ENCODE assay signal across 23 mouse cellular contexts in genomic region chr2:17723268-17724019, GRCm38 (mm10). TPM values are rescaled to one million over a fixed set of nuclear protein-coding genes. Genes with fewer than 3 reads are reported as not detected.
DNase-seq lines count a peak whose midpoint lies in the region; ATAC-seq and TF ChIP-seq lines count a peak whose summit lies in the region.
"Had no signal": no experiment of that assay in that cellular context is flagged by ENCODE, and none has a peak within 500 bp of the region (broad histone marks: within the 10 kb centered on the region; RNA-seq: fewer than 3 reads in every experiment).

No protein-coding gene starts in this region.

- no peaks in the 10 kb centered on the region for H3K9me3 ChIP-seq in heart, postnatal 0 days (replicated peaks; ENCODE audit: control insufficient read depth, low read length)
- no peaks in the 10 kb centered on the region for H3K9me3 ChIP-seq in lung, embryonic 16.5 days (ENCODE audit: control insufficient read depth, low read length)
- H3K9me3 ChIP-seq: embryonic facial prominence, embryonic 15.5 days; hindbrain, embryonic 10.5 days; midbrain, embryonic 13.5 days; neural tube, embryonic 13.5 days had no signal

- no peak overlapping the region for H3K4me2 ChIP-seq in heart, postnatal 0 days (ENCODE audit: low read depth, low read length)
- peak overlapping the region; percentile 25; the same call in 1 of the 2 replicates for H3K4me2 ChIP-seq in lung, embryonic 16.5 days (ENCODE audit: low read depth, low read length)
- H3K4me2 ChIP-seq: embryonic facial prominence, embryonic 15.5 days; midbrain, embryonic 13.5 days; neural tube, embryonic 13.5 days had no signal

- 0 out of 2 replicates have a peak, but pooled peaks cover 3% of the 10 kb centered on the region for H3K4me1 ChIP-seq in heart, postnatal 0 days (ENCODE audit: control insufficient read depth, insufficient read depth)
- no peaks in the 10 kb centered on the region for H3K4me1 ChIP-seq in heart, adult 2 months (ENCODE audit: control insufficient read depth, insufficient read depth, low read length)
- peaks cover 24% of the 10 kb centered on the region for H3K4me1 ChIP-seq in lung, embryonic 16.5 days (replicated peaks; ENCODE audit: control insufficient read depth, insufficient read depth, low read length)
- peaks cover 11% of the 10 kb centered on the region; the same call in 1 of the 2 replicates for H3K4me1 ChIP-seq in lung, adult 2 months (ENCODE audit: control insufficient read depth, insufficient read depth, low read length)
- no peaks in the 10 kb centered on the region for H3K4me1 ChIP-seq in kidney, adult 2 months (ENCODE audit: control insufficient read depth, insufficient read depth, low read length)
- H3K4me1 ChIP-seq: embryonic facial prominence, embryonic 15.5 days had no signal

- TF ChIP-seq EP300 in heart, postnatal 0 days (IDR thresholded peaks at IDR 0.05; ENCODE audit: low read depth): no peak
- no peak for TF ChIP-seq EP300 in heart, adult 2 months (IDR thresholded peaks at IDR 0.05; ENCODE audit: insufficient read depth, low read depth, low read length)

- 28% methylated on average over 12 of the region's 12 CpGs for WGBS in heart, postnatal 0 days
- 31% methylated on average over 12 of the region's 12 CpGs for WGBS in heart, adult 2 months
- WGBS in lung, embryonic 16.5 days: 18% methylated on average over 12 of the region's 12 CpGs
- WGBS in lung, adult 2 months: 26% methylated on average over 12 of the region's 12 CpGs
- WGBS in kidney, adult 2 months: 76% methylated on average over 12 of the region's 12 CpGs

- peak; percentile 85 for DNase-seq in heart, adult 11 months
- DNase-seq in heart, postnatal 4 days: no peak
- DNase-seq in heart, postnatal 0 days (ENCODE audit: low spot score): peak; percentile 27
- DNase-seq in heart, adult 2 months: no peak
- DNase-seq in lung, adult 2 months: no peak
- DNase-seq in lung, postnatal 4 days: peak; percentile 40 to 71
- DNase-seq in kidney, adult 2 months: no peak
- DNase-seq: adrenal gland, postnatal 25 days; cerebellum, adult 11 months; cerebellum, postnatal 14 days; gastrocnemius, postnatal 25 days; kidney, adult 18-20 months; kidney, postnatal 10 days; liver; right cerebral cortex, adult 18-20 months; thymus, postnatal 25 days had no signal

- H3K27me3 ChIP-seq in heart, postnatal 0 days (ENCODE audit: control insufficient read depth, insufficient read depth, low read length): no peaks in the 10 kb centered on the region
- H3K27me3 ChIP-seq in heart, adult 2 months (ENCODE audit: control insufficient read depth, insufficient read depth, low read length): peaks cover 1% of the 10 kb centered on the region; the same call in 1 of the 2 replicates
- no peaks in the 10 kb centered on the region for H3K27me3 ChIP-seq in lung, embryonic 16.5 days (ENCODE audit: control insufficient read depth, insufficient read depth, low read depth, low read length)
- H3K27me3 ChIP-seq in kidney, adult 2 months (replicated peaks; ENCODE audit: control insufficient read depth, insufficient read depth, low read length): no peaks in the 10 kb centered on the region
- H3K27me3 ChIP-seq: CH12.LX had no signal

- TF ChIP-seq POLR2A in heart, adult 2 months (IDR thresholded peaks at IDR 0.05; ENCODE audit: insufficient read depth, low read depth, low read length): no peak
- no peak for TF ChIP-seq POLR2A in lung, adult 2 months (IDR thresholded peaks at IDR 0.05; ENCODE audit: borderline replicate concordance, extremely low read depth, low read depth, low read length)
- no peak for TF ChIP-seq POLR2A in kidney, adult 2 months (IDR thresholded peaks at IDR 0.05; ENCODE audit: low read depth, low read length)

- no peak overlapping the region for H3K4me3 ChIP-seq in heart, postnatal 0 days (ENCODE audit: low read depth, low read length)
- no peak overlapping the region for H3K4me3 ChIP-seq in heart, adult 2 months
- H3K4me3 ChIP-seq in lung, embryonic 16.5 days (ENCODE audit: low read length): no peak overlapping the region
- no peak overlapping the region for H3K4me3 ChIP-seq in lung, adult 2 months (replicated peaks; ENCODE audit: extremely low read depth, low read depth, low read length)
- no peak overlapping the region for H3K4me3 ChIP-seq in kidney, adult 2 months (ENCODE audit: insufficient read depth, low read depth, low read length)
- H3K4me3 ChIP-seq: embryonic facial prominence, embryonic 15.5 days; hindbrain, embryonic 10.5 days; midbrain, embryonic 13.5 days; neural tube, embryonic 13.5 days had no signal

- no peak overlapping the region for H3K27ac ChIP-seq in heart, postnatal 0 days (ENCODE audit: low read depth)
- no peak overlapping the region for H3K27ac ChIP-seq in heart, adult 2 months
- peak overlapping the region; percentile 86 for H3K27ac ChIP-seq in lung, embryonic 16.5 days (ENCODE audit: low read length)
- no peak overlapping the region for H3K27ac ChIP-seq in kidney, adult 2 months (ENCODE audit: insufficient read depth, low read depth, low read length)
- H3K27ac ChIP-seq: embryonic facial prominence, embryonic 15.5 days; hindbrain, embryonic 10.5 days; midbrain, embryonic 13.5 days; neural tube, embryonic 13.5 days; stomach, postnatal 0 days had no signal

- H3K79me2 ChIP-seq in heart, adult 2 months (replicated peaks; ENCODE audit: control insufficient read depth, insufficient read depth, low read length): no peaks in the 10 kb centered on the region

- ATAC-seq in heart, postnatal 0 days (ENCODE audit: insufficient read depth, low read depth): no peak
- ATAC-seq in lung, embryonic 16.5 days (ENCODE audit: low read depth): peak; percentile 80
- ATAC-seq: midbrain, embryonic 13.5 days had no signal

- no peak for TF ChIP-seq CTCF in heart, postnatal 0 days (IDR thresholded peaks at IDR 0.05; ENCODE audit: low read depth)
- no peak for TF ChIP-seq CTCF in heart, adult 2 months (IDR thresholded peaks at IDR 0.05)
- no peak for TF ChIP-seq CTCF in lung, adult 2 months (IDR thresholded peaks at IDR 0.05; ENCODE audit: insufficient read depth, low read length)
- TF ChIP-seq CTCF in kidney, adult 2 months (conservative IDR thresholded peaks at IDR 0.05; ENCODE audit: insufficient read depth, insufficient read length, low read depth, low read length): no peak

- intact Hi-C loops in heart, adult 2 months (cut with DNase I): no loop called here

- no peak overlapping the region for H3K9ac ChIP-seq in heart, postnatal 0 days (replicated peaks; ENCODE audit: low read depth, low read length)
- H3K9ac ChIP-seq in heart, adult 2 months (ENCODE audit: low read depth, low read length): no peak overlapping the region
- H3K9ac ChIP-seq in lung, embryonic 16.5 days (ENCODE audit: low read length): peak overlapping the region; percentile 31; the same call in 1 of the 2 replicates
- H3K9ac ChIP-seq: embryonic facial prominence, embryonic 15.5 days; midbrain, embryonic 13.5 days; neural tube, embryonic 13.5 days had no signal

- H3K36me3 ChIP-seq in heart, postnatal 0 days (replicated peaks; ENCODE audit: control insufficient read depth, insufficient read depth, low read length): no peaks in the 10 kb centered on the region
- no peaks in the 10 kb centered on the region for H3K36me3 ChIP-seq in heart, adult 2 months (ENCODE audit: control insufficient read depth, insufficient read depth, low read length)
- H3K36me3 ChIP-seq in lung, embryonic 16.5 days (ENCODE audit: control insufficient read depth, insufficient read depth, low read length): no peaks in the 10 kb centered on the region
- H3K36me3 ChIP-seq in kidney, adult 2 months (ENCODE audit: control insufficient read depth, insufficient read depth, low read length): no peaks in the 10 kb centered on the region
- H3K36me3 ChIP-seq: embryonic facial prominence, embryonic 15.5 days; hindbrain, embryonic 10.5 days; midbrain, embryonic 13.5 days; neural tube, embryonic 13.5 days had no signal

RNA-seq across cellular contexts. Expression of gene Nebl, which starts 7.8 kb away (rescaled TPM):
- total RNA-seq in heart, postnatal 4 days (2021): 100 to 1,000 TPM; 507 to 513 TPM
- total RNA-seq in heart, postnatal 0 days (2014; rRNA removed; ENCODE audit: low replicate concordance): 184 and 201 TPM in 2 replicates
- polyA plus RNA-seq in heart, postnatal 0 days (2015; fragmentation: Nextera tagmentation; extraction: Ambion mirVana): 292 and 296 TPM in 2 replicates
- 100 to 1,000 TPM; 304 to 335 TPM for total RNA-seq in heart, adult 2 months (2021)
- polyA plus RNA-seq in heart, adult 2 months (2012; rRNA removed): 152 and 258 TPM in 2 replicates
- 44.3 and 46.4 TPM in 2 replicates for polyA plus RNA-seq in lung, embryonic 16.5 days (2015; fragmentation: Nextera tagmentation; extraction: Ambion mirVana)
- 136 and 182 TPM in 2 replicates for polyA plus RNA-seq in lung, adult 2 months (2012; rRNA removed)
- 3.9 and 5.8 TPM in 2 replicates for polyA plus RNA-seq in kidney, adult 2 months (2012; rRNA removed)

Comparison
In these comparisons a context has a peak if more than half of its experiments do, and no peak if none do; other contexts are left out.
1. DNase-seq: peak in heart, adult 11 months (single experiment), heart, postnatal 0 days (single experiment) and lung, postnatal 4 days (2 of 2); none in heart, postnatal 4 days (single experiment), heart, adult 2 months (0 of 2), lung, adult 2 months (single experiment) and kidney, adult 2 months (single experiment).